Mouse (Mus musculus) heart, embryonic 15.5 days (tissue): ENCODE results near the gene Traf3ip1. TPM values are rescaled to one million over a fixed set of nuclear protein-coding genes. Genes with fewer than 3 reads are reported as not detected.

Experiments
- ATAC-seq: fragments of 200-750 bp; cut with Nextera tagmentation; replicated peaks from 2 replicates; pipeline ENCODE4 v1.8.0; 2017; ENCODE audit warnings: low read depth, moderate TSS enrichment; ENCODE audit not compliant: insufficient number of reproducible peaks, insufficient read depth, low FRiP score
- H3K27ac ChIP-seq: fragments of 300-500 bp; sonication (generic); 2 replicates; pipeline ENCODE4 v1.5.1; 2015; ENCODE audit warnings: mild to moderate bottlenecking, inconsistent platforms
- H3K27me3 ChIP-seq: fragments of 300-500 bp; sonication (generic); 2 replicates; pipeline ENCODE4 v1.6.1; 2015; ENCODE audit warnings: inconsistent platforms
- H3K36me3 ChIP-seq: fragments of 300-500 bp; sonication (generic); 2 replicates; pipeline ENCODE4 v1.6.1; 2015; ENCODE audit warnings: mild to moderate bottlenecking, inconsistent platforms
- H3K4me1 ChIP-seq: fragments of 300-500 bp; sonication (generic); replicated peaks from 2 replicates; pipeline ENCODE4 v1.6.1; 2015; ENCODE audit warnings: inconsistent platforms
- H3K4me2 ChIP-seq: fragments of 300-500 bp; sonication (generic); 2 replicates; pipeline ENCODE4 v1.6.1; 2015; ENCODE audit warnings: inconsistent platforms, mild to moderate bottlenecking, moderate library complexity
- H3K4me3 ChIP-seq: fragments of 300-500 bp; sonication (generic); 2 replicates; pipeline ENCODE4 v1.5.1; 2015; ENCODE audit warnings: mild to moderate bottlenecking, inconsistent platforms
- H3K9ac ChIP-seq: fragments of 300-500 bp; sonication (generic); 2 replicates; pipeline ENCODE4 v1.6.1; 2015; ENCODE audit warnings: mild to moderate bottlenecking, inconsistent platforms
- H3K9me3 ChIP-seq: fragments of 300-500 bp; sonication (generic); replicated peaks from 2 replicates; pipeline ENCODE4 v1.6.1; 2016; ENCODE audit warnings: inconsistent platforms
- WGBS: fragments of 180-500 bp; shearing (Covaris S2); methylation state at CpG from one replicate; pipeline ENCODE4 v1.1.7; 2015; ENCODE audit warnings: mixed read lengths; 5-methylcytosine and 5-hydroxymethylcytosine counted together
- polyA plus RNA-seq: library from polyadenylated mRNA; unstranded; fragments of >200 nt; fragmentation: Nextera tagmentation; extraction: Ambion mirVana; gene quantifications from 2 replicates; pipeline ENCODE4 v1.2.1, GENCODE M21; 2015

The Traf3ip1 gene
- polyA plus RNA-seq: 3.9 and 6.1 TPM in 2 replicates

DNA sequence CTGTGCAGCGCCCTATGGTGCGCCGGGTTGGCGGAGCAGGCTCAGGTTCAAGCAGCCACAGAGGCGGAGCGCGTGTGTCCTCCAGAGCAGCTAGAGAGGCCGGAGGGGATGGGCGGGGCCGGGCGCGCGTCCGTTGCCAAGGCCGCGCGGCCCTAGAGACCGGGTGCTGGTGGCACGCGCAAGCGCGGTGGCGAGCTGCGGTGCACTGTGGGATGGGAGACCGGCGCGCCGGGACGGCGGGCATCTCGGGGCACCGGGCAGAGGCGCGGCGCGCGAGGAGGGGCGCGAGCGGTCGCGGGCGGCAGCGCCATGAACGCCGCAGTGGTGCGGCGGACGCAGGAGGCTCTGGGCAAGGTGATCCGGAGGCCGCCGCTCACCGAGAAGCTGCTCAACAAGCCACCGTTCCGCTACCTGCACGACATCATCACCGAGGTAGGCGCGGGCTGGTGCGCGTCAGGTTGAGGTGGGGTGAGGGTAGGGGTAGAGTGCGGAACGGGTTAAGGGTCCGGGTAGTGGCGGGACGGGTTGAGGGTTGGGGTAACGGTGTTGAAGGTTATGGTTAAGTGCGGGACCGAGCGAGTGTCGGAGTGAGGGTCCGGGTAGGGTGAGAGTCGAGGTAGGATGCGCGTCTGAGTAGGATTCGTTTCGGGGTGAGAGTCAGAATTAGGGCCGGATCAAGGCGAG is at the start of gene Traf3ip1:
Gene Traf3ip1, plus strand, starts transcription at position 191 of the 684 bp plus-strand sequence.
- peak within 1 kb of the TSS; percentile 85 for H3K4me3 ChIP-seq
- H3K4me1 ChIP-seq: peaks cover 15% of the 10 kb centered on the region
- peak within 1 kb of the TSS; percentile 71 for H3K4me2 ChIP-seq
- no peaks in the 10 kb centered on the region for H3K9me3 ChIP-seq
- under 1% methylated on average over 77 of the region's 79 CpGs for WGBS
- peak within 1 kb of the TSS; percentile 72 for H3K9ac ChIP-seq
- H3K27ac ChIP-seq: no peak within 1 kb of the TSS
- ATAC-seq: peak; percentile 99
- H3K27me3 ChIP-seq: no peaks in the 10 kb centered on the region
- H3K36me3 ChIP-seq: peaks cover 3% of the 10 kb centered on the region; the same call in 1 of the 2 replicates

DNA sequence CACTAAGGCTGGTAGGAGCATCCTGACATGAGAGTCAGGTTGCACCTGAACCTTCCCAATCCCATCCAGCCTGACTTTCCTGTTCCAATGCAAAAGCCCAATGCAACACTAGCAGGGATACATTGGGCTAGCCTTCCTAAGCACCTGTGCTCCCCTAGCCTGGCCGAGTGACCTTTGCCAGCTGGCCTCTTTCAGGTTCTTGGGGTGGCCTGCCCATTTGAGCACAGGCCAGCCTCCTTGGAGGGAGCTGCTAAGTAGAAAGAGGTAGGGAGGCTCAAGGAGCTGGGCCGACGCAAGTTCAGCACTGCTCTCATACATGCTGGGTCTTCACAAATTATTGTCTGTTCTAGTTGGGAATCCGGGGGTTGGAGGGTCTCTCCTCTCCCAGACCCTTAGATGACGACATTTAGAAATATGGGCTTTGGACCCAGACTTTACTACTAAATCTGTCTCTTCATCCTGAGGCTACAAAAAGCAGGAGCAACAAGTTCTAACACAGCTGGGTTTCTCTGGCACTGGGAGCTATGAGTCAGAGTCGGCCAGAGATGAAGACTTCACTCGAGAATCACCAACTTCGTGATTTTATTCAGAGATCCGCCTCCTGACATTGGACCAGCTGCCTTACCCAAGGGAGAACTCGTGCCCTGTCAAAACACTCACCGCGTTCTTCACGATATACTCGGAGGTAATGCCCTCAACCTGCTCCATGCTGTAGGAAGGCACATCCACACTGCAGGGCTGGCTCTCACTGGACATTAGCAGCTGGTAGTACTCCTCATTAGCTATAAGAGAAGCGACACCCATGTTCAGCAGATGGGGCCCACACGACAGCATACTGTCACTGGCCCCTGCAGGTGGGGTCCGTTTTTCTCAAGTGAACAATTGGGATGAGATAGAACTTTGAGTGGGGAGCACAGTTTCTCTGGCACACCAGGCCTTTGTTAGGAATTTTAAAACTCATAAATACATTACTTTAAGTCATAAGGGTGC is 49.3 kb upstream of the Traf3ip1 start:
- Histone ChIP-seq H3K27me3 (no peaks in the 10 kb centered on the region), H3K36me3 (peaks cover 33% of the 10 kb centered on the region), H3K4me2 (no peak overlapping the region), H3K9me3 (0 out of 2 replicates have a peak, but pooled peaks cover 4% of the 10 kb centered on the region), H3K4me3 (no peak overlapping the region), H3K4me1 (peaks cover 39% of the 10 kb centered on the region), H3K9ac (peak overlapping the region; percentile 5; the same call in 1 of the 2 replicates), H3K27ac (peak overlapping the region; percentile 86)
- WGBS: 86% methylated on average over 17 of the region's 17 CpGs
- no peak for ATAC-seq

DNA sequence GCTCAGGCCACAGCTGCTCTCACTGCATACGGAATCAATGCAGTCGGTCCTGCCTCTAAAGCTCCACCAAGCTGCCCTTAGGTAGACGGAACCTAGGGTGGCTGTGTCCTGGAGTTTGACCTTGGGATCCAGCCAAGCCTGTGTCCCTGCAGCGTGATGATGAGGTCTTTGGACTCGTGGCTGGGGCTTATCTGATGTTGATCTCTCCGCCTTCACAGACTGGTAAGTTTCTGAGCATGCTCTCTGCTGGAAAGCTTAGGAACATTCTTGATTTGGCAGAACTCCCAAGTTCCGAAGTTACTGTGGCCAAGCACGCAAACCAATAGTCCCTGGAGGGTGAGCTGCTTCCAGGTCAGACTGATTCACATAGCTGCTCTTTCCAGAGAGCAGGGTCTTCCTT is 48.4 kb upstream of the Traf3ip1 start:
- peak; percentile 54 for ATAC-seq
- H3K4me3 ChIP-seq: no peak overlapping the region
- H3K9me3 ChIP-seq: 0 out of 2 replicates have a peak, but pooled peaks cover 4% of the 10 kb centered on the region
- H3K4me1 ChIP-seq: peaks cover 46% of the 10 kb centered on the region
- no peak overlapping the region for H3K4me2 ChIP-seq
- peak overlapping the region; percentile 5; the same call in 1 of the 2 replicates for H3K9ac ChIP-seq
- no peaks in the 10 kb centered on the region for H3K27me3 ChIP-seq
- 28% methylated on average over 8 of the region's 8 CpGs for WGBS
- peak overlapping the region; percentile 86 for H3K27ac ChIP-seq
- H3K36me3 ChIP-seq: peaks cover 25% of the 10 kb centered on the region

DNA sequence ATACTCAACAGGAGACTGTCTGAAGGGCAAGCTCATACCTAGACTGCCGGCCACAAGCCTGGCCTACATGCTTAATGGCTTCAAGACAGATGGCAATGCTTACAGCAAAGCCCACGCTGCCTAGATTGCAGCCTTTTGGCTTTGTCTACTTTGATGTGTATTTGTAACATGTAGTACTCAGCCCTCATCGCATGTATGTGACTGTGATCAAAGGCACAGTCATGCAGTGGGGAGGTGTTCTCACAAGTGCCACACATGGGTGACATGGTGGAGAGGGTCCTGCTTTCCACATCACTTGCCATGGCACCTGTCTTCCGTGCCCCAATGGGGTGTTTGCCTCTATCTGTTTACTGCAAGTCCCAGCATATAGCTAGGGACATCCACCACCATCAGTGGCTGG is 47.9 kb upstream of the Traf3ip1 start:
- 0 out of 2 replicates have a peak, but pooled peaks cover 4% of the 10 kb centered on the region for H3K9me3 ChIP-seq
- WGBS: 74% methylated on average over 4 of the region's 4 CpGs
- H3K4me2 ChIP-seq: no peak overlapping the region
- peaks cover 51% of the 10 kb centered on the region for H3K4me1 ChIP-seq
- no peak overlapping the region for H3K4me3 ChIP-seq
- H3K27me3 ChIP-seq: no peaks in the 10 kb centered on the region
- ATAC-seq: no peak
- no peak overlapping the region for H3K9ac ChIP-seq
- peaks cover 22% of the 10 kb centered on the region for H3K36me3 ChIP-seq
- H3K27ac ChIP-seq: peak overlapping the region; percentile 86

DNA sequence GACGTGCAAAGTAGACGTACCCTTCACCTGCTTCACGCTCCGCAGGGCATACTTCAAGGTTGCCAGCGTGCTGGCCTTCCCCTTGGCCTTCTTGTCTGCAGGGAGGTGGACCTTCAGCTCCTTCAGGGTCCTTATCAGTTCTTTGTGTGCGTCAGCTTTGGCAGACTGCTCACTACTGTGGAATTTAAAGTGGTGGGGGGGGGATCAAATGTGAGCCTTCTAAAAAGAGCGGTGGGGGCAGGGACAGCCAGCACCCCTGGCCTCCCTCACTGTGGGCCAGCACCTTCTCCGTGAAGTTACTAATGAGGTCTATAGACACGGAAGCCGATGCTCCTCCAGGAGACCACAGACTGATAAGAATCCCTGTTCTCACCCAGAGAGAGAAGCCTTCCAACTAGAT is 45.8 kb upstream of the Traf3ip1 start:
- ATAC-seq: peak; percentile 81

DNA sequence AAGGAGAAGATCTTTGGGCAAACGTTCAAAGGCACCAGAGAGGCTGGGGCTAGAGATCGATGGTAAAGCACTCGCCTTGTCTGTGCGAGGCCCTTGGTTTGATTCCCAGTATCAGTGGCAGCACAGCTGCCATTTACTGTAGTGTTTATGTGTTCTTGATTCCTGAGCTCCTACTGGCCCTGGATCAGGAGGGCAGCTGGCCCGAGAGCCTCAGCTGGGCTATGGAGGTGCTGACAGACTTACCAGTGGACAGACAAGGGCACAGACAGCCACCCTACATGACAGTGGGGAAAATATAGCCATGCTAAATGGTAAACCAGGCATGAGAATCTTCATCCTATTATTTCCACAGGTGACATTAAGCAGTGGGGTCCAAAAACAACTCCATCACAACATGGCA is 43.6 kb upstream of the Traf3ip1 start:
- no peak overlapping the region for H3K4me2 ChIP-seq
- WGBS: 61% methylated on average over 5 of the region's 5 CpGs

More for the DNA sequence above, 45.8 kb upstream of the Traf3ip1 start:
- 0 out of 2 replicates have a peak, but pooled peaks cover 4% of the 10 kb centered on the region for H3K9me3 ChIP-seq
- WGBS: 26% methylated on average over 10 of the region's 10 CpGs
- H3K27me3 ChIP-seq: no peaks in the 10 kb centered on the region
- H3K9ac ChIP-seq: peak overlapping the region; percentile 25; the same call in 1 of the 2 replicates
- H3K4me1 ChIP-seq: peaks cover 63% of the 10 kb centered on the region
- H3K4me2 ChIP-seq: peak overlapping the region; percentile 19
- H3K27ac ChIP-seq: peak overlapping the region; percentile 84
- peaks cover 15% of the 10 kb centered on the region for H3K36me3 ChIP-seq
- H3K4me3 ChIP-seq: no peak overlapping the region

DNA sequence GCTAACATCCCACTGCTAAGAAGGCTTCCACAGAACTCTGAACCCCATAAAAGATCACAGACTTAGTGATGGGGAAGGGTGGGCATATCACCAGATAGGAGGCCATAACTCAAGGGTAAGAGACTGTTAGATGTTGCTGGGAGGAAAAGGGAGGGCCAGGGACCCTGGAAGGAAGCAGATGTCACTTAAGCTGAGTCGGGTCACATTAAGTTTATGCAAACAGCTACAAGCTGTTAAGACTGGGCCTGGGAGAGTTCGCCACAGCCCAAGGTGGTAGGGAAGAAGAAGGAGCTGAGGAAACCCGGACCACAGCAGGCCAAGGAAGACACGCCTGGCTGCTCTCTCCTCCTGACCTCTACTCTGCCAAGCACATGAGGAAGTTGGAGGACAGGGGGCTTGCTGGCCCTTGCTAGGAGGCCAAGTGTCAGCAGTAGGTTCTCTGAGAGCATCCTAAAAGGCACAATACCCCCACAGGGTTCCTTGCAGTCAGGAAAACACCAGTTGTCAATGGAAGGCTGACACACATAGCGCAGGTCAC is 42.8 kb upstream of the Traf3ip1 start:
- Histone ChIP-seq H3K27me3 (no peaks in the 10 kb centered on the region), H3K4me1 (peaks cover 78% of the 10 kb centered on the region), H3K36me3 (peaks cover 10% of the 10 kb centered on the region), H3K9ac (no peak overlapping the region), H3K27ac (no peak overlapping the region), H3K9me3 (0 out of 2 replicates have a peak, but pooled peaks cover 4% of the 10 kb centered on the region), H3K4me3 (no peak overlapping the region), H3K4me2 (no peak overlapping the region)
- no peak for ATAC-seq
- 59% methylated on average over 5 of the region's 5 CpGs for WGBS

More for the DNA sequence above, 43.6 kb upstream of the Traf3ip1 start:
- Histone ChIP-seq H3K36me3 (peaks cover 10% of the 10 kb centered on the region), H3K27ac (peak overlapping the region; percentile 24), H3K9me3 (0 out of 2 replicates have a peak, but pooled peaks cover 4% of the 10 kb centered on the region), H3K4me3 (no peak overlapping the region), H3K9ac (no peak overlapping the region), H3K4me1 (peaks cover 78% of the 10 kb centered on the region), H3K27me3 (no peaks in the 10 kb centered on the region)
- no peak for ATAC-seq

DNA sequence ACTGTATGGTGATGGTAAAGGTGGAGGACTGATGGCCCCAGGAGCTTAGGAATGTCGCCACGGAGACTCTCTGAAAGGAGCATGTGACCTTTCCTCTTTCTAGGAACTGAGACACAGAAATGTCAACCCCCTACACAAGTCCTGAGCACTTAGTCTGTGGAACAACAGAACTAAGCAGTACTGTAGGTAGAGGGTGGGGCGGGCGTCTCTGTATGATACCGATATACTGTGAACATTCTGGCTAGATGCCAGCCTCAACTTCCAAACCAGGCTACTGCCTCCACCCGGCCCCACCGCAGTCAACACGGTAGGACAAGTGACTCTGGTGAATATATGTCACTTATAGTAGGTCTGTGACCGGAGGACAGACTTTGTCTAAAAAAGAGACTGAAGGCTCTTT is 40.5 kb upstream of the Traf3ip1 start:
- H3K4me1 ChIP-seq: peaks cover 84% of the 10 kb centered on the region
- H3K27ac ChIP-seq: no peak overlapping the region
- ATAC-seq: no peak
- 57% methylated on average over 9 of the region's 9 CpGs for WGBS
- H3K27me3 ChIP-seq: no peaks in the 10 kb centered on the region
- H3K4me2 ChIP-seq: no peak overlapping the region
- no peaks in the 10 kb centered on the region for H3K36me3 ChIP-seq
- H3K9me3 ChIP-seq: no peaks in the 10 kb centered on the region
- H3K4me3 ChIP-seq: no peak overlapping the region
- no peak overlapping the region for H3K9ac ChIP-seq

DNA sequence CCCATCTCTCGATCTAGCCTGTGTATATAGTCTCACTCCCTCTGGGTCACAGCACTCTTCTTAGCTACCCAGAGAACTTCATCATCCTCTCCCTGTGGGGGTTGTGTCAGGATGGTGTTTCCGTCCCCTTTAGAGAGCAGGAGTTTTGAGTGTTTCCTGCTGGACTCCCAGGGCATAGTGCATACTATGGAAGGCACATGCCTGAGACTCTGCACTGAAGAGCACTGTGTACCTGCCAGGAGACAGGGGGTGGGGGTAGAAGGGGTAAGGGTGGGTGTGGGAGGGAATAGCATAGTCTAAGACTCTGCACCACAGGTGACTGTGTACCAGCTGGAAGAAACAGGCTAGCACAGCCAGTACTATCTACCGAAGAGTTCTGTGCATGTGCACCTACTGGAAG is 40.1 kb upstream of the Traf3ip1 start:
- H3K9ac ChIP-seq: no peak overlapping the region
- peaks cover 79% of the 10 kb centered on the region for H3K4me1 ChIP-seq
- no peak overlapping the region for H3K27ac ChIP-seq
- no peak overlapping the region for H3K4me3 ChIP-seq
- H3K36me3 ChIP-seq: no peaks in the 10 kb centered on the region
- WGBS: 67% methylated on average over 3 of the region's 3 CpGs
- no peaks in the 10 kb centered on the region for H3K9me3 ChIP-seq
- no peak for ATAC-seq
- H3K4me2 ChIP-seq: no peak overlapping the region
- H3K27me3 ChIP-seq: no peaks in the 10 kb centered on the region

DNA sequence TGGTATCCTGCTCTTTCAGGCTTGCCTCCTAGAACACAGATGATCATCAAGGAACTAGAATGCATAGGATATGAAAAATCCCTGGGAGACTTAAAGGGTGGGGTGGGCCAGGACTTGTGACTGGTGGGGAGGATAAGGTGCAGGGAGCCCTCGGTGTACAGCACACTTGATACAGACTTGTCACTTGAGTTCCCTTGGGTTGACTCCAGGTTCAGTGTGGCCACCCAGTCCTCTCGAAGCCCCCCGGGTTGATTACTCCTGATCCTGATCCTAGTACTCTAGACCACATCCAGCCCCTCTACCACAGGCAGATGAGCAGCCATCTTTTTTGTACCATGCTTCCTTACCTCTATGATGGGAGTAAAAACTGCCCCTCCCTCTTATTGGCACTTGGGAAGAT is 39.5 kb upstream of the Traf3ip1 start:
- Histone ChIP-seq H3K36me3 (no peaks in the 10 kb centered on the region), H3K4me3 (no peak overlapping the region), H3K27ac (no peak overlapping the region), H3K4me2 (no peak overlapping the region), H3K9me3 (no peaks in the 10 kb centered on the region), H3K4me1 (peaks cover 78% of the 10 kb centered on the region), H3K27me3 (no peaks in the 10 kb centered on the region), H3K9ac (no peak overlapping the region)
- WGBS: 84% methylated on average over 3 of the region's 3 CpGs
- no peak for ATAC-seq

DNA sequence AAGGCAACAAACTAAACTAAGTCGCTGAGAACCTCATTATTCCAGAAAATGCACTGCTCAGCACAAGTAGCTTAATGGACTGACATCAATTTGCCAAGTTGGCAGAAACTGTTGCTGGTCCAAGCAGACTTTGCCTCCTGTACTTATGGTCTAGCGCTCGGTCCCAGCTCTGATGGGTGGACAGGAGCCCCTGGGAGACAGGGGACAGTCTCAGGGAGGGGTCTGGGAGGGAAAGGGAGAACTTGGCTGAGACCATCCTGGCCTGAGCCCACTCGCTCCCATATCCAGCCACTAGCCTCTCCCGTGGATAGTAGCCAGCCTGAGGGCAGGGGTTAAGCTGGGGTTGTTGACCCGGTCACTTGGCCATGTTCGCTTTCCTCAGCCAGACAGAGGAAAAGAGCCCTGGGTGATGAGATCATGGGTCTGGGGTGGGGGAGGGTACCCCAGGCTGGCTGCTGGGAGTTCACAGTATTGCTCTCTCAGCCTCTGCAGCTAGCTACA is 38.7 kb upstream of the Traf3ip1 start:
- no peak overlapping the region for H3K4me3 ChIP-seq
- peak overlapping the region; percentile 37; the same call in 1 of the 2 replicates for H3K9ac ChIP-seq
- H3K4me1 ChIP-seq: peaks cover 82% of the 10 kb centered on the region
- no peaks in the 10 kb centered on the region for H3K36me3 ChIP-seq
- no peaks in the 10 kb centered on the region for H3K27me3 ChIP-seq
- peak overlapping the region; percentile 36 for H3K4me2 ChIP-seq
- 36% methylated on average over 7 of the region's 7 CpGs for WGBS
- H3K9me3 ChIP-seq: no peaks in the 10 kb centered on the region
- H3K27ac ChIP-seq: peak overlapping the region; percentile 67
- no peak for ATAC-seq
